Mouse (Mus musculus): ENCODE measurements around the gene Akap6.

DNA sequence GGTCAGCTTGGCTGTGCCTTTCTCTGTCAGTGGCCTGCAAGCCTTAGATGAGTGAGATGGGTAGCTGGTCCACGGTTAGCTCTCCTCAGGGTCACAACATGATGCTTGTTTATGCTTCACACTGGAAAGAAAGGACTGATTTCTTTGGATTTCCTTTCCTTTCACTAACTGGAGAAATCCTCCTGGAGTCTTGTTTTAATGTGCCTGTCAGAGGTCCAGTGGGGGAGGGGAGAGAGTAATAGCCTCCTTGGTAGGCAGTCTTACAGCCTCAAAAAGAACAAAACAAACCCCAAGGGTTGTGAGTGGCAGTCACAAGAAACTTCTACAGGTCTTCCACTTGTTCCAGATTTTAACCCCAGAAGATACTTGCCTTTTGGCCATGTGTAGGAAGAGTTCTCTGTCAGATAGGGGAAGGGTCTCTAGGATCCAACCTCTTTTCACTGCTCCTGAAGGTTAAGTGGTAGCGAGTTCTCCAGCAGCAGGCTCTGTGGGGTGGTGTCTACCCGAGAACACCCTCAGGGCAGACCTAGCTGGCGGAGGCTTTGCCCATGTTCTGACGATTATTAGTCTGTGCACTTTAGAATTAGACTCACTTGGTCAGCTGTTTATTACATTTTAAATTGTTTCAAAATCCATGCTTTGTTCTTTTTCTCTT is 780 bp upstream of the Akap6 start:
- TF ChIP-seq RAD21 (IDR thresholded peaks at IDR 0.05; ENCODE audit: low read depth, low read length) (no peak), CTCF (conservative IDR thresholded peaks at IDR 0.05 in 1 of 2, IDR thresholded peaks at IDR 0.05 in 1 of 2; ENCODE audit: low read depth in 2 of 2, low read length in 2 of 2) (no peak), KAT2A (IDR thresholded peaks at IDR 0.05; ENCODE audit: insufficient replicate concordance, low read length) (no peak), RCOR1 (conservative IDR thresholded peaks at IDR 0.05; ENCODE audit: low read depth, low read length) (no peak), E2F4 (IDR thresholded peaks at IDR 0.05; ENCODE audit: insufficient replicate concordance, low read depth, low read length) (no peak), IRF4 (IDR thresholded peaks at IDR 0.05; ENCODE audit: low read depth, low read length) (no peak), ETS1 (conservative IDR thresholded peaks at IDR 0.05; ENCODE audit: low read depth, low read length) (no peak), UBTF (IDR thresholded peaks at IDR 0.05; ENCODE audit: low read depth, low read length) (no peak), ZMIZ1 (IDR thresholded peaks at IDR 0.05; ENCODE audit: low read depth, low read length) (no peak)
